Mouse (Mus musculus) gastrocnemius, adult 18-20 months (tissue): ENCODE measurements around the gene Mettl17. TPM values are rescaled to one million over a fixed set of nuclear protein-coding genes. Genes with fewer than 3 reads are reported as not detected.

Experiments
- DNase-seq: peaks from one replicate; pipeline ENCODE4 v3.0.0; 2021; ENCODE audit warnings: low spot score
- microRNA-seq: library from miRNA; unstranded; fragments of <30 nt; microRNA quantifications from one replicate; pipeline ENCODE4 v1.2.0, GENCODE M21; 2021
- total RNA-seq, 2 experiments: library from RNA; stranded (reverse); gene quantifications; 2 replicates each; pipeline ENCODE4 v1.2.3; 2021

The Mettl17 gene
- total RNA-seq, 2 experiments from 2014 or later = 12.2 to 19.5 TPM

- DNase-seq = peak; percentile 83
Measured at GRCm38 (mm10) chr14:51929309-51929943, 44.8 kb downstream of the Mettl17 start.

GRCm38 (mm10) chr14:51929968-51930367 is 45.3 kb downstream of the Mettl17 start:
- DNase-seq = no peak

DNA sequence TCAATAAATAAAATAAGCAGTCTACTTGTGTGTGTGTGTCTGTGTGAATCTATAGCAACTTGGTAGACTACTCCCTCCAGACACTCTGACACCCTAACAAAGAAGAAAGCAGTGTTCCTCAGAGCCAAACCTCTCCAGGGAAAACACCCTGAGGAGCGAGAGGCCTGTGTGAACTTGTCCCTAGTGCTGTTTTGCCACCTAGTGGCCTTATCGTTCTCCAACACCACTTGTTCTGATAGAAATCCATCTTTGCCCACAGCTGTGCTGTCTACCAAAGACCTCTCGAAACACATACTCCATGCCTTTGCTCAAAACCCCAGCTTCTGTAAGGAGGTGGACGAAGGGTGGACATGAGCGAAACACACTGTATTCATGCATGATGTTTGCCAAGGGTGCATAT is 46.2 kb downstream of the Mettl17 start:
- peak; percentile 83 for DNase-seq

DNA sequence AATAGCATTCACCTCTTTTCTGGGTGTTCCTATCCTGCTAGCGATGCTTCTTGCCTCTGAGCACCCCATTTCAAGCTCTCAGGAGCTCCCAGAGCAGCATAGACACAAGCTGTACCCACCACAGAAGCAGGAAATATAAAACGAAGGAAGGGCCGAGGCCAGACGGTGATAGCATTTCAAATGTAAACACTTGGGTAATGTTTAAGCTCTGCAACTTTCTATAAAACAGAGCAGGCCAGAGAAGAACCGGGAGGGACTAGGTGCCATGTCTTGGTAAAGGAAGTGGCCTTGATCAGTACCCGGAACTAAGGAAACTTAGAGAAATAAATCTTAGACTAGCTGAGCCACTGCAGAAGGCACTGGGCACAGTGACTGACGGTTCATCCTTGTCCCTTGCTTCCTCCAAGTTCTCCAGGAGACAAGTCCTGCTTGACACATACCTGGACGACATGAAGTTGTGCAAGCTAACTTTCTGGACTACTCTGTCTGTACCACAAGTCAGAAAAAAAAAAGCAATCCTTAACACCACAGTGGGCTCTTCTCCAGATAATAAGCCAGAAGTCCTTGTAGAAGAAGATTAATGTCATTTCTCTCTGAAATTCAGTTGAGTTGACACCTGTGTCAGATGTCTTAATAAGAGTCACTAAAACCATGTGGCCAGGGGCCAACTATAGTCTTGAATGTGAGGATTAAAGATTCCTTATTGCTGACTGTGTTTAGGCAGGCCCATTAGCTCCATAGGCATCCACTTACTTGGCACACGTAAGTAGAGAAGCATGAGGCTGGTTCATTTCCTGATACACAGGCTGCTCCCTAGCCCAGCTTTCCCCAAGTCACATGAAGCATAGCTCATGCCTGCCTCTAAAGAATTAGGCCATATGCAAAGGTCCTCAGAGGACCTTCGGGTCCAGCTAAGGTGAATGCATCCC is 47.7 kb downstream of the Mettl17 start:
- no peak for DNase-seq

GRCm38 (mm10) chr14:51939005-51939404 is 54.4 kb downstream of the Mettl17 start:
- no peak for DNase-seq

- DNase-seq = peak; percentile 73
Measured at GRCm38 (mm10) chr14:51940944-51941560, 56.4 kb downstream of the Mettl17 start.

DNA sequence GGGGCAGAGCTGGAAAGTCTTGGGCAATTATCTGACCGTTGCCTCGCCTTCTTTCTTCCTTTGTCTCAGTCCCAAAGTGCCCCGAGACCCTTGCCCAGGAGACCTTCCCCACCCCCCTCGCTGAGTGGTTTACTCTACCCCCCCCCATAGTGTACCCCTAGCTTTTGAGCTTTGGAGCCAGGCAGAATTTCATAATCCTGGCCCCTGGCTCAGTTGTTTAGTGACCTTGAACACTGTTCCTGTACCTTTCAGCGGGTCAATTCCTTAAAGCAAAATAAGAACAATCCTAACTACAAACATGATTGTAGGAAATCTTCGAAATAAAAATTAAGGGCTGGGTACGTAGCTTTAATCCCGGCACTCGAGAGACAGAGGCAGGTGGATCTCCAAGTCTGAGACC is 56.9 kb downstream of the Mettl17 start:
- DNase-seq = no peak

GRCm38 (mm10) chr14:51942236-51942635 is 57.6 kb downstream of the Mettl17 start:
- DNase-seq = no peak

Small RNA genes within 50 kb of the gene (microRNA-seq; reads per million reads assigned to microRNA genes)
- not detected for gene Gm27375

Other genes starting within 250 kb of the Mettl17 start
- gene Gm4181, start 249.2 kb upstream of the Mettl17 start, total RNA-seq = not detected
- not detected for gene Gm17079, start 189.4 kb upstream of the Mettl17 start, total RNA-seq
- gene Gm5800, start 167.7 kb upstream of the Mettl17 start, total RNA-seq = not detected
- not detected for gene Ang4, start 111.3 kb upstream of the Mettl17 start, total RNA-seq
- gene AY358078, start 84.8 kb upstream of the Mettl17 start, total RNA-seq = not detected
- gene Ear6, start 31.1 kb upstream of the Mettl17 start, total RNA-seq = not detected
- gene Slc39a2, start 8.0 kb downstream of the Mettl17 start, total RNA-seq = under 1 TPM; 0.33 to 0.57 TPM
- gene Ndrg2, start 29.3 kb downstream of the Mettl17 start, total RNA-seq = 1,000 to 10,000 TPM; 1,941 to 1,973 TPM
- gene Tppp2, start 33.6 kb downstream of the Mettl17 start, total RNA-seq = 1 to 10 TPM; 2.2 to 2.7 TPM
- not detected for gene Rnase13, start 37.9 kb downstream of the Mettl17 start, total RNA-seq
- 10 to 100 TPM in 1 of 2 experiments, 1 to 10 TPM in 1; 7.8 to 13.7 TPM for gene Arhgef40, start 99.9 kb downstream of the Mettl17 start, total RNA-seq
- 1 to 10 TPM in 1 of 2 experiments, under 1 TPM in 1; 0.84 to 1.2 TPM for gene Tmem253, start 130.8 kb downstream of the Mettl17 start, total RNA-seq
- gene Zfp219, start 135.9 kb downstream of the Mettl17 start, total RNA-seq = 10 to 100 TPM; 11.1 to 14.4 TPM
- gene Olfr221, start 157.6 kb downstream of the Mettl17 start, total RNA-seq = not detected
- 10 to 100 TPM; 71.5 to 86.7 TPM for gene Hnrnpc, start 219.2 kb downstream of the Mettl17 start, total RNA-seq
- under 1 TPM in 1 of 2 experiments, not detected in 1; 0.09 TPM for gene Rpgrip1, start 225.9 kb downstream of the Mettl17 start, total RNA-seq